Mouse (Mus musculus): Measurements from ENCODE around the gene Hax1. TPM values are rescaled to one million over a fixed set of nuclear protein-coding genes. Genes with fewer than 3 reads are reported as not detected.
A peak's percentile ranks its signal among the peaks of the same experiment; 100 is the strongest.

Gene Hax1
- polyA plus RNA-seq, 1 experiment from 2014 or later, result 122 TPM

GRCm38 (mm10) chr3:89997791-89998495 is 637 bp downstream of the Hax1 start:
- no peaks in the 10 kb centered on the region; the same call in 1 of the 2 replicates for H3K4me1 ChIP-seq (ENCODE audit: control insufficient read depth, insufficient read depth, low read length)
- peak overlapping the region; percentile 97; the same call in 1 of the 2 replicates for H3K27ac ChIP-seq (ENCODE audit: low read length)
- H3K27me3 ChIP-seq (ENCODE audit: control insufficient read depth, insufficient read depth, low read length), result no peaks in the 10 kb centered on the region
- H3K9ac ChIP-seq (replicated peaks; ENCODE audit: low read depth, low read length), result peak overlapping the region; percentile 55
- no peaks in the 10 kb centered on the region for H3K9me3 ChIP-seq (ENCODE audit: control insufficient read depth, low read depth, low read length)
- WGBS, result 10% methylated on average over 21 of the region's 23 CpGs
- ATAC-seq (ENCODE audit: insufficient number of reproducible peaks, insufficient read depth, low FRiP score, low read depth), result peak; percentile 40; the same call in 1 of the 2 replicates
- H3K4me3 ChIP-seq (ENCODE audit: low read depth, low read length), result peak overlapping the region; percentile 52
- H3K4me2 ChIP-seq (replicated peaks; ENCODE audit: low read depth, low read length), result peak overlapping the region; percentile 79
- peaks cover 42% of the 10 kb centered on the region for H3K36me3 ChIP-seq (ENCODE audit: control insufficient read depth, insufficient read depth, low read length)

- ATAC-seq (ENCODE audit: insufficient number of reproducible peaks, insufficient read depth, low FRiP score, low read depth), result no peak
- H3K4me1 ChIP-seq (ENCODE audit: control insufficient read depth, insufficient read depth, low read length), result no peaks in the 10 kb centered on the region; the same call in 1 of the 2 replicates
- 94% methylated on average over 5 of the region's 5 CpGs for WGBS
- H3K36me3 ChIP-seq (ENCODE audit: control insufficient read depth, insufficient read depth, low read length), result peaks cover 16% of the 10 kb centered on the region
- H3K4me3 ChIP-seq (ENCODE audit: low read depth, low read length), result no peak overlapping the region
- H3K27ac ChIP-seq (ENCODE audit: low read length), result no peak overlapping the region
- no peak overlapping the region for H3K4me2 ChIP-seq (replicated peaks; ENCODE audit: low read depth, low read length)
- H3K27me3 ChIP-seq (ENCODE audit: control insufficient read depth, insufficient read depth, low read length), result no peaks in the 10 kb centered on the region
- H3K9me3 ChIP-seq (ENCODE audit: control insufficient read depth, low read depth, low read length), result no peaks in the 10 kb centered on the region
- no peak overlapping the region for H3K9ac ChIP-seq (replicated peaks; ENCODE audit: low read depth, low read length)
Observed at GRCm38 (mm10) chr3:89994807-89995515, 3.6 kb downstream of the Hax1 start.

GRCm38 (mm10) chr3:89987822-89988221 is 10.8 kb downstream of the Hax1 start:
- Histone ChIP-seq H3K27me3 (ENCODE audit: control insufficient read depth, insufficient read depth, low read length) (no peaks in the 10 kb centered on the region), H3K4me2 (replicated peaks; ENCODE audit: low read depth, low read length) (no peak overlapping the region), H3K9ac (replicated peaks; ENCODE audit: low read depth, low read length) (no peak overlapping the region), H3K9me3 (ENCODE audit: control insufficient read depth, low read depth, low read length) (no peaks in the 10 kb centered on the region), H3K4me3 (ENCODE audit: low read depth, low read length) (no peak overlapping the region), H3K4me1 (ENCODE audit: control insufficient read depth, insufficient read depth, low read length) (no peaks in the 10 kb centered on the region), H3K27ac (ENCODE audit: low read length) (no peak overlapping the region), H3K36me3 (ENCODE audit: control insufficient read depth, insufficient read depth, low read length) (no peaks in the 10 kb centered on the region)
- ATAC-seq (ENCODE audit: insufficient number of reproducible peaks, insufficient read depth, low FRiP score, low read depth), result no peak
- 91% methylated on average over 4 of the region's 4 CpGs for WGBS

- Histone ChIP-seq H3K9me3 (ENCODE audit: control insufficient read depth, low read depth, low read length) (no peaks in the 10 kb centered on the region), H3K4me1 (ENCODE audit: control insufficient read depth, insufficient read depth, low read length) (no peaks in the 10 kb centered on the region), H3K4me3 (ENCODE audit: low read depth, low read length) (no peak overlapping the region), H3K4me2 (replicated peaks; ENCODE audit: low read depth, low read length) (no peak overlapping the region), H3K9ac (replicated peaks; ENCODE audit: low read depth, low read length) (no peak overlapping the region), H3K27me3 (ENCODE audit: control insufficient read depth, insufficient read depth, low read length) (no peaks in the 10 kb centered on the region), H3K27ac (ENCODE audit: low read length) (no peak overlapping the region), H3K36me3 (ENCODE audit: control insufficient read depth, insufficient read depth, low read length) (no peaks in the 10 kb centered on the region)
- ATAC-seq (ENCODE audit: insufficient number of reproducible peaks, insufficient read depth, low FRiP score, low read depth), result no peak
- WGBS, result 63% methylated on average over 3 of the region's 3 CpGs
Observed at GRCm38 (mm10) chr3:89987211-89987610, 11.4 kb downstream of the Hax1 start.

- no peaks in the 10 kb centered on the region for H3K9me3 ChIP-seq (ENCODE audit: control insufficient read depth, low read depth, low read length)
- H3K4me1 ChIP-seq (ENCODE audit: control insufficient read depth, insufficient read depth, low read length), result no peaks in the 10 kb centered on the region
- no peaks in the 10 kb centered on the region for H3K36me3 ChIP-seq (ENCODE audit: control insufficient read depth, insufficient read depth, low read length)
- H3K27ac ChIP-seq (ENCODE audit: low read length), result no peak overlapping the region
- WGBS, result 74% methylated on average over 5 of the region's 5 CpGs
- ATAC-seq (ENCODE audit: insufficient number of reproducible peaks, insufficient read depth, low FRiP score, low read depth), result no peak
- no peaks in the 10 kb centered on the region for H3K27me3 ChIP-seq (ENCODE audit: control insufficient read depth, insufficient read depth, low read length)
- no peak overlapping the region for H3K4me3 ChIP-seq (ENCODE audit: low read depth, low read length)
- H3K9ac ChIP-seq (replicated peaks; ENCODE audit: low read depth, low read length), result no peak overlapping the region
- H3K4me2 ChIP-seq (replicated peaks; ENCODE audit: low read depth, low read length), result no peak overlapping the region
Observed at GRCm38 (mm10) chr3:89982426-89982825, 16.2 kb downstream of the Hax1 start.

GRCm38 (mm10) chr3:89976859-89977258 is 21.7 kb downstream of the Hax1 start:
- Histone ChIP-seq H3K36me3 (ENCODE audit: control insufficient read depth, insufficient read depth, low read length) (no peaks in the 10 kb centered on the region), H3K27ac (ENCODE audit: low read length) (no peak overlapping the region), H3K27me3 (ENCODE audit: control insufficient read depth, insufficient read depth, low read length) (no peaks in the 10 kb centered on the region), H3K9me3 (ENCODE audit: control insufficient read depth, low read depth, low read length) (no peaks in the 10 kb centered on the region), H3K4me1 (ENCODE audit: control insufficient read depth, insufficient read depth, low read length) (no peaks in the 10 kb centered on the region), H3K4me3 (ENCODE audit: low read depth, low read length) (no peak overlapping the region), H3K4me2 (replicated peaks; ENCODE audit: low read depth, low read length) (no peak overlapping the region), H3K9ac (replicated peaks; ENCODE audit: low read depth, low read length) (no peak overlapping the region)
- no peak for ATAC-seq (ENCODE audit: insufficient number of reproducible peaks, insufficient read depth, low FRiP score, low read depth)

GRCm38 (mm10) chr3:89968509-89968908 is 30.1 kb downstream of the Hax1 start:
- 70% methylated on average over 7 of the region's 7 CpGs for WGBS
- no peak for ATAC-seq (ENCODE audit: insufficient number of reproducible peaks, insufficient read depth, low FRiP score, low read depth)
- Histone ChIP-seq H3K4me1 (ENCODE audit: control insufficient read depth, insufficient read depth, low read length) (peaks cover 6% of the 10 kb centered on the region; the same call in 1 of the 2 replicates), H3K9me3 (ENCODE audit: control insufficient read depth, low read depth, low read length) (no peaks in the 10 kb centered on the region), H3K4me3 (ENCODE audit: low read depth, low read length) (no peak overlapping the region), H3K9ac (replicated peaks; ENCODE audit: low read depth, low read length) (no peak overlapping the region), H3K4me2 (replicated peaks; ENCODE audit: low read depth, low read length) (no peak overlapping the region), H3K27me3 (ENCODE audit: control insufficient read depth, insufficient read depth, low read length) (no peaks in the 10 kb centered on the region), H3K27ac (ENCODE audit: low read length) (no peak overlapping the region), H3K36me3 (ENCODE audit: control insufficient read depth, insufficient read depth, low read length) (no peaks in the 10 kb centered on the region)

- no peak for ATAC-seq (ENCODE audit: insufficient number of reproducible peaks, insufficient read depth, low FRiP score, low read depth)
- Histone ChIP-seq H3K4me3 (ENCODE audit: low read depth, low read length) (no peak overlapping the region), H3K9ac (replicated peaks; ENCODE audit: low read depth, low read length) (no peak overlapping the region), H3K36me3 (ENCODE audit: control insufficient read depth, insufficient read depth, low read length) (no peaks in the 10 kb centered on the region), H3K27ac (ENCODE audit: low read length) (no peak overlapping the region), H3K9me3 (ENCODE audit: control insufficient read depth, low read depth, low read length) (no peaks in the 10 kb centered on the region), H3K27me3 (ENCODE audit: control insufficient read depth, insufficient read depth, low read length) (no peaks in the 10 kb centered on the region), H3K4me2 (replicated peaks; ENCODE audit: low read depth, low read length) (no peak overlapping the region), H3K4me1 (ENCODE audit: control insufficient read depth, insufficient read depth, low read length) (peaks cover 11% of the 10 kb centered on the region)
- 69% methylated on average over 4 of the region's 4 CpGs for WGBS
Observed at GRCm38 (mm10) chr3:89966946-89967345, 31.6 kb downstream of the Hax1 start.
